Mouse (Mus musculus) R1 (cell line): ENCODE data around the gene Coa3.
"Not testable (repeated sequence)": the region's sequence is repeated elsewhere in the genome, so short reads cannot be mapped to it uniquely, and the experiment has no call there.

ENCODE experiments used
- DNase-seq: peaks from one replicate; pipeline ENCODE4 v3.0.0-alpha.2; 2018; ENCODE audit warnings: low read depth, low spot score

The Coa3 gene

DNA sequence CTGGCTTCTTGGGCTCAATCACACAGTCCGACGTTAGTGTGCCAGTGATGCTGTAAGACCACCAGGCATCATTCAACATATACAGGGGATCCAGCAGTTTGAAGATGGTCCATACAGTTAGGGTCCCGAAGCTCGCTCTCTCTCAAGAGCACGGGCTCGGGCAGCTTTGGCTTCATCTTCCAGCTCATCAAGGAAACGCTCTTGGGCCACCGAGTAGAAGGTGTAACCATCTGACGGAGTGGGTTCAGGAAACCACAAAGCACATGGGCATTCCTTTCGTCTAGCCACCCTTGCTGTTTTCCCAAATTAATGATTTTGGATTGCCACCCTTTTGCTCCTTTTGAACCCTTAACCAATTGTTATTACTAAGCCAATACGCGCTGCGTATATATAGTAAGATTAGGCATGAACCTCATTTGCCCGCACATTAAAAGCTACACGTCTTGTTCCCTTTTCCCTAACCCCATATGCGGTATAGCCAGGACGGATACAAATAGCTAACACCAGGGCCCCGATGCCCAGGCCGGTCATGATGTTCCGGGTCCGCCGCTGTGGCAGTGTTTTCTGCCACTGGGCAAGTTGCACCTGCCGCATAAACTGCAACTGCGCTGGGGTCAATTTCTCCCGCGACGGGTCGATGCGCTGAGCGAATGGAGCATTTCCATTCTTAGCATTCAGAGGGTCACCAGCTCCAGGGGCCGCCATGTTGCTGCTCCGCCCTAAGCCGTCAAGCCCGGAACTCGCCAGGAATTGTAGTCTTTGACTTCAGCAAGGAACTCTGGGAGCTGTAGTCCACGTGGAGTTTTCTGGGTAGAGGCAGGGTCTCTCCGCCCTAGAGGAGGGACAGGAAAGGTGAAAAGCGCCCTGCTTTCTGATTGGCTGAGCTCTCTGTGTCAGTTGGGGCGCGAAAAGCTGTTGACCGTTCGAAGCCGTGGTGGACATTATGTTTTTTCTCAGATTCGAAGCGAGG, at the start of gene Coa3, which contains the start of gene Cntd1:
Coa3 (minus strand) TSS at position 892 of the 970 bp plus-strand sequence.
Cntd1 (plus strand) TSS at position 790 of the 970 bp plus-strand sequence.
- DNase-seq: peak; percentile 98

DNA sequence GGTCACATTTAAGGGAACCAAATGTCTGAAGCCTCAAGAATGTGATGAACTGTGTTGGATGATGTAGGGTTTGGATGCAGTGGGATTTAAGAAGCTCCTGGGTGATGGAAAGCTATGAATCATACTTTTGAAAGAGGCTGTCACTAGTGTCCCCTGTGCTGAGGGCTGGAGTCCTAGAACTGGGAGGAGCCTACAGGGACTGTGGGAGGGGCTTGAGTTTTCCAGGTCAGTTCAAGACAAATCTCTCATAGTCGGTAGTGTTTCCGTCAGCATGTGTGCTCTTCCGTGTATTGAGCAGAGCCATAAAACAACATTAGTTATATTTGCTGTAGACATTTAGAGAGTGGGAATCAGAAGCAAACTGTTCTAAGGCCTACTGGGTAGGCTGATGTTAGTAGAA, 48.4 kb upstream of the Coa3 start:
- DNase-seq: peak; percentile 40

DNA sequence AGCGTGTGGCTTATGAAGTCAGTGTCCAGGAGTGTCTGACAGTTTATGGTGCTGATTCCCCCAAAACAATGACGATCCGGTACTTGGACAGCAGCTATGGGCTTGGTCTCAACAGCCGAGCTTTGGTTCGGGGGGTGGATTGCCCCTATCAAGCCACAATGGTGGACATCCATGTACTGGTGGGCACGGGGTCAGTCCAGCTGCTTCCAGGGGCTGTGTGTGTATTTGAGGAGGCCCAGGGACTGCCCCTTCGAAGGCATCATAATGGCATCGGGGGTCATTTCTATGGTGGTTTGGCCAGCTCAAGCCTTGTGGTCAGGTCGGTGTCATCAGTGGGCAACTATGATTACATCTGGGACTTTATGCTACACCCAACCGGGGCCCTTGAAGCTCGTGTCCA, 47.2 kb upstream of the Coa3 start:
- DNase-seq: no peak

DNA sequence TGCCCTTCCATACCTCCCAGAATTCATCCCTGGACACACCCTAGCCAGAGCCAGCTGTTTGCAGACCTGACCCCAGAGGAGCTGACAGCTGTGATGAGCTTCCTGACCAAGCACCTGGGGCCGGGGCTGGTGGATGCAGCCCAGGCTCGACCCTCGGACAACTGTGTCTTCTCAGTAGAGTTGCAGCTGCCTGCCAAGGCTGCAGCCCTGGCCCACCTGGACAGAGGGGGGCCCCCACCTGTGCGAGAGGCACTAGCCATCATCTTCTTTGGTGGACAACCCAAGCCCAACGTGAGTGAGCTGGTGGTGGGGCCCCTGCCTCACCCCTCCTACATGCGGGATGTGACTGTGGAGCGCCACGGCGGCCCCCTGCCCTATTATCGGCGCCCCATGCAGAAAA, 46.3 kb upstream of the Coa3 start:
- not testable (repeated sequence) for DNase-seq

DNA sequence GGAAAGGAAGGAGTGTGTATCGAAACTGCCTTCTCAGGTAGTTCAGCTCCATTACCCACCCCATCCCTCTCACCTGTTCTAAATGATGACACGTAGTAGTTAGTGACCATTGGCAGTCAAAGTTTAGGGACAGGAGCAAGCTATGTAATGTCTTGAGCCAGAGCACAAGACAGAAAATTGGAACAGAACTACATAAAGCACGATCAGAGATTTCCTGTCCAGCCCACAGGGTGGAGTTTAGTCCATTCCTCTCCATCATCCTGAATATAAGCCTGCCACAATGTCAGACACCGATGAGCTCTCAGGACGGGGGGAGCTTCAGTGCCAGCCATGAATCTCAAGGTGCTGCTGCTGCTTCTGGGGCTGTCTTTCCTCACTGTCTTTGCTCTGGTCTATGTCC, 45.8 kb upstream of the Coa3 start, which contains the start of gene Aoc2:
Aoc2 (plus strand) TSS at position 301 of the 400 bp plus-strand sequence.
- no peak for DNase-seq

DNA sequence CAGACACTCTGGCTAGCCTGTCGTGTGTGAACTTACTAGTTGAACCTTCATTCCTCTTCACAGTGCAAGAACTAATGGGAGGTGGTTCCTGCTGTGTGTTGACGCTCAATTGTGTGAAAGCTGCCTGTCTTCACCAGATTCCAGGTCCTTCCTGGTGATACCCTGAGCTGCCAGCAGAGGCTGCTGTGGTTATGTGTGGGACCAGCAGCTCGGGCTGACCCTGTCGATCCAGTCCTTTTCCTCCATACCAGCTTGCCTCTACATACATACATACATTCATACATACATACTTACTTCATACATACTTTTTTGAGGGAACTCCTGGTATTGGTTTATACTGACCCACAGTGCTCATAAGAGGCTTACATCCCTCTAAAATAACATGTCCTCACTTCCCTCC, 44.7 kb upstream of the Coa3 start:
- peak; percentile 82 for DNase-seq

DNA sequence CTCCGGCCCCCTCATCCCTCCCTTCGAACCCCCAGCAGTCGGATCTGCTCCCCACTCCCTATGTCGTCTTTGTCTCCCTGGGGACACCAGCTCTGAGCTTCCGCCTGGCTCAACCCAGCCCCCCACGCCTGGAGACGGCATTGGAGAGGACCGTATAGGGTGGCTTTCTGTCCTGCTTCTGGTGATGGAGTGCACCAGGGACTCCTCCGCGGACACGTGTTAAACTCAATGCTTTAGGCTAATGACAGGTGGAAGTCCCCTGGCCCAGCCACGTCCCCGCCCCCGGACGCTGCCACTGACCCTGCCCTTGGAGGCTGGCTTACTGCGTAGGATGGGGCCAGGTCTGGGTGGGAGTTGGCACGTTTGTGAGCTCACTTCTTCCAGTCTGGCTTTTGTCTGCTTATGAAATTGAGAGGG, 37.6 kb upstream of the Coa3 start:
- DNase-seq: no peak

DNA sequence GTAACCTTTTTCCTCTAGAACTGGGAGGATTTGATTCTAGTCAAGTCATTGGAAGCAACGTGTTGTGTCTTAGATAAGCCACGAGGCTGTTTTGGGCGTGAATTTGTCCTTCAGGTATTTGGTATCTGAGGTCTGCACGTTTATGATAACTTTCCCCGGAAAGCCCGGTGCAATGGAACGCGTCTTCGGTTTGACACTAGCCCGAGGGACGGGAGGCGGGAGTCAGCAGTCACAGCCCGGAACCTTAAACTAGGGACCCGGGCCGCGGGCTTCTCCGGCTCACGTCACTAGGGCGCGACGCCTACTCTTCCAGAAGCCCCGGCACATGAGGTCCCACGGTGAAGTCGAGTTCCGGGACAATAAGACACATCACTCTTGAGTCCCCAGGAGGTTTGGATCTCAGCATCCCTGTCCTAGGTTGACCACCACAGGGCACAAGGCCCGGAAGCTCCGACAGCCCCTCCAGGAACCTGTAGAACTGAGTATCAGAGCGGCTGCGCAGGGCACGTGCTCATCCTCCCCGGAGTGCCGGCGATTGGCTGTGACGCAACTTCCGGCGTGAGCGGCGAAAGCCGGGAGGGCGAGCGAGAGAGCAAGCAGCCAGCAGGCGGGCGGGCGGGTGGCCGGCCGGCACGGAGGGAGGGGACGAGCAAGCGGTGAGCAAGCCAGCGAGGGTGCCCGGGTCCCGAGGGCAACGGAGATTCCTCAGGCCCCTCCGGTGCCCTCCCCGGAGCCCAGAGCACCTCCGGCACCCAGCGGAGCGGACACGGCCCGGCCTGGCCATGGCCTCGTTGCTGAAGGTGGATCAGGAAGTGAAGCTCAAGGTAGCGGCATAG, 37.0 kb upstream of the Coa3 start, which contains the start of gene Psme3:
Psme3 (plus strand) TSS at position 549 of the 836 bp plus-strand sequence.
- peak; percentile 95 for DNase-seq

DNA sequence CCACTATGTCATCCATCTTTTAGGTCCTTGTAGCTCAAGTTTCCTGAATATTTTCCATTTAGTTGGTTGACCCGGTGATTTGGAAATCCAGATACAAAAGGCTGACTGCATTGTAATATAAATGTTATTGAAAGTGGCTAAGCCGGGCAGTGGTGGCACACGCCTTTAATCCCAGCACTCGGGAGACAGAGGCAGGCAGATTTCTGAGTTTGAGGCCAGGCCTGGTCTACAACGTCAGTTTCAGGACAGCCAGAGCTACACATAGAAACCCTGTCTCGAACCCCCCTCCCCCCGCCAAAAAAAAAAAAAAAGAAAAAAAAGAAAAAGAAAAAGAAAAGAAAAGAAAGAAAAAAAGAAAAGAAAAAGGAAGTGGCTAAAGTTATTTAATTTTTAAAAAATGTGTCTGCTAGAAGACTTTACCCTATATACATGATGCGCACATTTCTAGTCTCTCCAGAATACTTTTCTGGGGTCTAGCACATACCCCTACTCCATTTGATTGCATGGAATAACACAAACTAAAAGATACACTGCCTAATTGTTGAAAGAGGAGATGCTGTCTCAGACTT, 36.3 kb upstream of the Coa3 start:
- DNase-seq: no peak

DNA sequence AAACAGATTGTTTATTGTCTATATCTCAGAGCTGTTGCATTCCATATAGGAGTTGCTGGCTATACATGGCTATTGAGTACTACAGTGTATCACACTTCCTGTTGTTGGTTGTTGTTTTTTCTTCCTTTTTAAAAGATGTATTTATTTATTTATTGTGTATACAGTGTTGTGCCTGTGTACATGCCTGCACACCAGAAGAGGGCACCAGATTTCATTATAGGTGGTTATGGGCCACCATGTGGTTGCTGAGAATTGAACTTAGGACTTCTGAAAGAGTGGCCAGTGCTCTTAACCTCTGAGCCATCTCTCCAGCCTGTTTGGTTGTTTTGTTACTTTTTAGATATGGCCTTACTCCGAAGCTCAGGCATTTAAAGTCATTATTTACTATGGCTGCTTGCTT, 35.7 kb upstream of the Coa3 start:
- DNase-seq: no peak

DNA sequence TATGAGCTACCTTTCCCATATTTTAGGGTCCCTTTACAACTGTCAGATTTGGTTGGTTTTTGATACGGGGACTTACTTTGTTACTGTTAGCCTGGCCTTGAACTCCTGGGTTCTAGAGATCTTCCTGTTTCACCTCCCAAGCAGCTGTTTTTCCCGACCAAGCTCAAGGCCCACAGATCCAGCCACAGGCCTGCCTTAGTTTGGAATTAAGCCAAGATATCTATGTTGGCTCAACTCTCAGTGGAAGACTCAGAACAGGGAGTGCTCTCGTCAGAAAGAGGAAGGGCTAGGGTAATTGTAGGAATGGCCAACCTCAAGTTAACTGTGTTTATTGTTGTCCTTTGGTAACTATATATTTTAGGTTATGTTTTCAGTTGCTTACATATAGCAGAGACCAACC, 33.2 kb upstream of the Coa3 start:
- DNase-seq: no peak

DNA sequence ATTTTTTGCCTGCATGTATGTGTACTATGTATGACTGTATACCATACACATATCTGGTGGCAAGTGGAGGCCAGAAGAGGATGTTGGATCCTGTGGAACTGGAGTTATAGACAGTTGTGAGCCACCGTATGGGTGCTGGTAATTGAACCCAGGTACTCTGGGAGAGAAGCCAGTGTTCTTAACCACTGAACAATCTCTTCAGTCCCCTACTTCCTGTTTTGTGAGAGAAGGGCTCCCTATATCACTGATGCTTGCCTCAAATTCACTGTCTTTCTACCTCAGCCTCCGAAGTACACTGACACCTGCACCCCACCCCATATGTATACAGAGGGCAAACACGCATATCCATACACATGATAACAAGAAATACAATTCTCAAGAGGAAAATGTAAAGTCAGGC, 32.2 kb upstream of the Coa3 start:
- DNase-seq: no peak

DNA sequence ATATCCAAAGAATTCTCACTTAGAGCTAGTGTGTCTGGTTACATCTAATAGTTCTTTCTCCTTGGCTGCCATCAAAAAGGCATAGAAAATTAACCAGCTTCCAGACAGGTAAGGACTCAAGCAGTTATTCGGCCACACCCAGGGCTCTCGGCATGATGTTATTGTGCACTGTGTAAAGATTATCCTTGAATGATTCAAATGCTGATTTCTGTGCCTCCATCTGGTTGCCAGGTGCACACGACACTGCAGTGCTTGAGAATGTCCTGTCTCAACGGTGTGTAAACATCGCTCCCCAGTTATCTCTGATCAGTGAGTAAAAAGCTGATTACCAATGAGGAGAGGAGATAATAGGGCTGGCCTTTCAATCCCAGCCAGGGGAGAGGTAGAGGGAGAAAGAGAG, 28.8 kb upstream of the Coa3 start:
- DNase-seq: peak; percentile 91

DNA sequence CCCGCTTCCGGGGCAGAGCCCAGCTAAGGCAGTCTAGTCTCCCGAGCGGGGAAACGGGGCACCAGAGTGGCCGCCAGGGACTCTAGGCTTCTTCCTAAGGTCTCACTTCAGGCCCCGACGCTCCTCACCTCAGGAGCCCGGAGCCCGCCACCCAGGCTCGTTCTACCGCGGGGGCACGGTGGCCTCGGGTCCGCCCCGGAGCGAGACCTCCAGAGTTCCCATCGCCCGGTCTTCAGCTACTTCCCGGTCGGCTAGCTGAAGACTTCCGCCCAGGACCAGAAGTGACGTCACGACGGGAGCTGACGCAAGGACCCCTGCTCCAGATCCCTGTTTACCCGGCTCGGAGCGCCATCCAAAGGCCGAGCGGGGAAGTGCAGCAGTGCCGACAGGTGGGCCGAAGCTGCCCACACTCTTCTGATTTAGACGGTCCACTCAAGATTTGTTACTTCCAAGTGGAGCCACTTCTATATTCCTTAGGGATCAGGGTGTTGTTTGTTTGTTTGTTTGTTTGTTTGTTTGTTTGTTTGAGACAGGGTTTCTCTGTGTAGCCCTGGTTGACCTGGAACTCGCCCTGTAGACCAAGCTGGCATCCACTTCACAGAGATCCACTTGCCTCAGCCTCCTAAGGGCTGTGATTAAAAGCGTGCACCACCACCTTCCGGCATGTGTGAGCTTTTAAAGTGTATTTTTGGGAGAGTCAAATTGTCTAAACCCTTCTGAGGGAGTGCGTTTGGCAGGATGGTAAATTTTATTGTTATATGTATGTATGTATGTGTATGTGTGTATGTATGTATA, 23.3 kb upstream of the Coa3 start, which contains the start of gene Becn1:
Becn1 (minus strand) TSS at position 283 of the 795 bp plus-strand sequence.
- DNase-seq: peak; percentile 96

DNA sequence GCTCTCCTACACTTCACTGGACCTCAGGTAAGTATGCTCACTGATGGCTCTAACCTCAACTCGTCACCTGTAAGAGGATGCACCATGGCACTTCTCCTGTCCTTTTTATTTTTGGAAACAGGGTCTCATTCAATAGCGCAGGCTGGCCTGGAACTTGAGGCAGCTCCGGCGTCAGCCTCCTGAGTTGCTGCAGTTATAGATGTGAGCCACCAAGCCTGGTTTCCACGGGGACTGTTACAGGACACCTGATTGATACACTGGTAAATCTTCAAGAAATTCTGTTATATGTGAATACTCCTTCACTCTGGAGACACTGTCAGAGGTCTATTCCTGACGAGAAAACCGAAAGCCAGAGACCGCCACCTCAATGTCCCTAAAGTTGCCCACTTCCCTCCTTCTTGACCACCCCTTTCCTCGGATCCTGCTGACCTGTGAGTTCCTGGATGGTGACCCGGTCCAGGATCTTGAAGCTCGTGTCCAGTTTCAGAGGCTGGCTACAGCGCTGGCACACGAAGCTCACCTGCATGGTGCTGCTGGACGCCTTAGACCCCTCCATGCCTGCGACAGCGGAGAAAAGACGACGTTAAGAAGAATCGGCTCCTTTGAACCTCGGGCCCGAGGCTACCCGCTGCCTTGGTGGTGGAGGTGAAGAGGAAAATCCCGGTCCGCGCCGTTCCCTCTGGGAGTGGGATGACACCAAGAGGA, 22.5 kb upstream of the Coa3 start:
- DNase-seq: no peak

DNA sequence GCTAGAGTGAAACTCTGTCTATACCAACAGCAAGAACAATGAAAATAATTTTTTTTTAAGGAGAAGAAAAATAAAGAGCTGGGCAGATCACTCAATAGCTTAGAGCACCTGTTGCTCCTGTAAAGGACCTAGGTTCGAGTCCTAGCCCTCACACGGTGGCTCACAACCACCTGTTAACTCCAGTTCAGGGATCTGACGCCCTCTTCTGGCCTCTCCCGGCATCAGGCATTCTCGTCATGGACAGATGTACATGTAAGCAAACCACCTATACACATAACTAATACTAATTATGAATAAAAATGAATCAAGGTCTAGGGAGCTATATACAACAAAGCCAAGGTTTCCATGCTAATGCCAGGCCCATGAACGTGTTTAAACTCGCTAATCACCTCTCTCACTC, 22.0 kb upstream of the Coa3 start:
- peak; percentile 46 for DNase-seq

DNA sequence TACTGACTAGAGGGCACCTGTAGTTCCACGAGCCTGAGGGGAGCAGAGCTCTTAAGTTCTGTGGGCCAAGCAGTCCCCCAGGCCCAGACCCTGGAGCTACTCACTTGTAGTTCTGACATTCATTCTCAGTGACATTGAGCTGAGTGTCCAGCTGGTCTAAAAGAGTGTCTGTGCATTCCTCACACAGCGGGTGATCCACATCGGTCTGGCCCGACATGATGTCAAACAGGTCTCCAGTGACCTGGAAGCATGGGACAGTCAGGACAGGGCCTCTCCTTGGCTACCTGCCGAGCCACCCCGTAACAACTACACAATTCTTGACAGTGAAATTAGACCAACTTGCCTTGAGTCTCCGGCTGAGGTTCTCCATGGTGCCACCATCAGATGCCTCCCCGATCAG, 16.3 kb upstream of the Coa3 start:
- peak; percentile 36 for DNase-seq

DNA sequence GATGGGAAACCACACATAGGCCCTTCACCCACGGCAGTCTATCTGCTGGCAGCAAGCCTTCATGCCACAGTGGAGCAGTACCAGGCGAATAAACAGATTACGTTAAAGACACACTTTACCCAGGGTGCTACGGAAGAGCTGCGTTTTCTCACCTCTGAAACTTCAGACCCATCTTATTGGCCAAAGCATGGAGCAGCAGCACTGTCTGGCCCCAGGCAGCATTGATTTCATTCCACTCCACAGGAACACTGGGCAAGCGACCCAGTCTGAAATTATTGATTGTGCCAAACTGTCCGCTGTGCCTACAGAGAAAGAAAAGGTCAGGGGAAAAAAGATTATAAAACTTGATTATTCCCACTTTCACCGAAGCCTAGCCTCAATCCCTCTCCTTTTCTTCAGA, 12.3 kb upstream of the Coa3 start:
- DNase-seq: no peak

DNA sequence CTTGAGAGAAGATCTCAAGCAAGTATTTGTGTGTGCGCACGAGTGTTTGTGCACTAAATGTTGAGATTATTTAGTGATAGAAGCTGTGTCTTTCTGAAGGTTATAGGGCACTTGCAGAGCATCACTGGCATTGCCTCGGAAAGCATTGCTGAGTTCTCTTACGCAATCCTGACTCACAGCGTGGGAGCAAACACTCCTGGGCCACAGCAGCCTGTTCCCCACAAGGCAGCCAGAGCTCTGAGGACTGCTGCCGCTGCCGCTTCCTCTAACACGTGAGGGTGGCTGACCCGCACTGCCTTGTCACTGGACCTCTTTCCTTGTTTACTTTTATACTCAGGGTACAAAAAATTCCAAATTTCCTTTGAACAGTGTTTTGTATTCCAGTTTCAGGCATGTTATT, 8.4 kb upstream of the Coa3 start:
- DNase-seq: no peak

DNA sequence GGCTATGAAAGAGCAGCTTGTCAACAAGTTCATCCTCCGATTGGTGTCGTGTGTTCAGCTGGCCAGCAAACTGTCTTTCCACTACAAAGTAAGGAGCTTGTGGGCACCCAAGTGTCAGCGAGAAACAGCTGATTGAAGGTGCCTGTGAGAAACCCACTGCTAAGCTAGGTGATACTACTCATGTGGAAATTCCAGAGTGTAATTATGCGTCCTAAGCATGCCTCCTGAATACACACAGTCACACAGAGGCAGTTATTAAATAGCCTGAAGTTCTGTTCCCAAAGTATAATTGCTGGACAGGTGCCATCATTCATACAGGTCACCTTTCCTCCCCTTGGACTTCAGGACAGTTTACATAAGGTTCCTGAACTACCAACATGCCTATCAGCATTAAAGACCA, 4.9 kb upstream of the Coa3 start:
- DNase-seq: no peak
